Mouse (Mus musculus) kidney, postnatal 14 days (tissue): Measurements from ENCODE around the gene Gm17521.
"Not testable (repeated sequence)": the region's sequence is repeated elsewhere in the genome, so short reads cannot be mapped to it uniquely, and the experiment has no call there.

Experiments
- DNase-seq: peaks from one replicate; pipeline ENCODE4 v3.0.0; 2022; ENCODE audit warnings: mixed read lengths

The Gm17521 gene

GRCm38 (mm10) chrX:123029569-123029968, at the start of gene Gm17521:
TSS of gene Gm17521 (minus strand) at chrX:123029669.
- DNase-seq, result not testable (repeated sequence)

- DNase-seq, result no peak
Observed at GRCm38 (mm10) chrX:123043956-123044355, 14.5 kb upstream of the Gm17521 start.

- DNase-seq, result no peak
Observed at GRCm38 (mm10) chrX:123043516-123043915, 14.0 kb upstream of the Gm17521 start.
